Mouse (Mus musculus) cortical plate, adult 2 months (tissue): Measurements from ENCODE around the gene Smim13.

Experiments used
- CTCF ChIP-seq: fragments of 200-500 bp; IDR thresholded peaks from 2 replicates; pipeline ENCODE4 v1.5.1; 2011; ENCODE audit warnings: mild to moderate bottlenecking, control low read depth, low read length; ENCODE audit not compliant: insufficient read depth; ENCODE audit errors: extremely low read depth
- POLR2A ChIP-seq: fragments of 200-500 bp; IDR thresholded peaks from 2 replicates; pipeline ENCODE4 v1.6.1; 2011; ENCODE audit warnings: mild to moderate bottlenecking, low read length, control low read depth; ENCODE audit not compliant: insufficient read depth; ENCODE audit errors: extremely low read depth

DNA sequence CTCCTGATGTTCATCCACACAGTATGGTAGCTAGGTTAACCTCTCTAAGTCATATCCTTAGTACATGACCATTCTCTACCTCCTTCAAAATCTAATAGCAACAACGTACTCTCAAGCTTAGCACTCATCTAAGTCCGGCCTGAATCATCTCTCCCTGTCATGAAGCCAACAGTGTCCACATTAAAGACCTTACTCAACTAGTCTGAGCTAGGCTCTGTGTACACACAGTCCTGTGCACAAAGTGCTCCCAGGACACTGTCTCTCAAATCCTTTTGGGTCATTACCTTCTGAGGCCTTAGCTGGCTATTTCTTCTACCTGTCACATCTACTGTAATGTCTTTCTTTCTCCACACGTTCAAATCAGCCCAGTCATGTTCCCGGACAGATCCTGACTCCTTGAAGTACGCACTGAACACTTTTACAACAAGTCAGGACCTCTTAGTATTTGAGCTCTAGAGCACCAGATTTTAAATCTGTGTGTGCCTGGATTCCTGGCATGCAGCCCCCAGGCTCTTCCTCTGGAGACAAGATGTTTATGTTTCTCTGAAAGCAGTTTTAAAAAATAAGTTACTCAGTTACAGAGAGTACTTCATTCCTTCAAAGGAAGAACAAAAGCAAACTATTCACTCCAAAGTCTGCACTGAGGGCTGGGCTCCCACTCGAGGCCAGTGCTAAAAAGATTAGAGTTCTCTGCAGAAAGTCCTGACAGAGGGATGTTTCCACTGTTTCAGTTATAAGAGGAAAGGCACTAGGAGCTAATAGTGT is 36.9 kb upstream of the Smim13 start:
- TF ChIP-seq POLR2A (no peak), CTCF (no peak)
